Mouse (Mus musculus) lung, postnatal 0 days (tissue): Measurements from ENCODE around the gene Cbr2. TPM values are rescaled to one million over a fixed set of nuclear protein-coding genes. Genes with fewer than 3 reads are reported as not detected.
A peak's percentile ranks its signal among the peaks of the same experiment; 100 is the strongest.

Source experiments
- ATAC-seq: fragments of 200-750 bp; cut with Nextera tagmentation; 2 replicates; pipeline ENCODE4 v1.8.0; 2017; ENCODE audit warnings: moderate library complexity
- DNase-seq: peaks from one replicate; pipeline ENCODE4 v3.0.0-alpha.2; 2016; ENCODE audit warnings: low spot score
- H3K27ac ChIP-seq: fragments of 300-500 bp; sonication (generic); 2 replicates; pipeline ENCODE4 v1.5.1; 2014; ENCODE audit warnings: antibody characterized with exemption, mild to moderate bottlenecking, low read length, mixed read lengths
- H3K27me3 ChIP-seq: fragments of 300-500 bp; sonication (generic); replicated peaks from 2 replicates; pipeline ENCODE4 v1.6.1; 2014; ENCODE audit warnings: low read length, mixed read lengths; ENCODE audit not compliant: insufficient read depth
- H3K36me3 ChIP-seq: fragments of 300-500 bp; sonication (generic); 2 replicates; pipeline ENCODE4 v1.6.1; 2014; ENCODE audit warnings: low read length, mixed read lengths; ENCODE audit not compliant: insufficient read depth
- H3K4me1 ChIP-seq: fragments of 300-500 bp; sonication (generic); 2 replicates; pipeline ENCODE4 v1.6.1; 2014; ENCODE audit warnings: antibody characterized with exemption, low read depth, low read length, mixed read lengths; ENCODE audit not compliant: insufficient read depth
- H3K4me2 ChIP-seq: fragments of 300-500 bp; sonication (generic); replicated peaks from 2 replicates; pipeline ENCODE4 v1.6.1; 2014; ENCODE audit warnings: low read depth, mild to moderate bottlenecking, low read length, moderate library complexity, mixed read lengths
- H3K4me3 ChIP-seq: fragments of 300-500 bp; sonication (generic); 2 replicates; pipeline ENCODE4 v1.5.1; 2014; ENCODE audit warnings: low read depth, low read length
- H3K9ac ChIP-seq: fragments of 300-500 bp; sonication (generic); replicated peaks from 2 replicates; pipeline ENCODE4 v1.6.1; 2014; ENCODE audit warnings: low read depth, mild to moderate bottlenecking
- H3K9me3 ChIP-seq: fragments of 300-500 bp; sonication (generic); 2 replicates; pipeline ENCODE4 v1.6.1; 2016; ENCODE audit warnings: low read length, mixed read lengths
- CTCF ChIP-seq: IDR thresholded peaks from 2 replicates; pipeline ENCODE4 v1.5.1; 2016; ENCODE audit warnings: antibody characterized with exemption, mild to moderate bottlenecking
- EP300 ChIP-seq: IDR thresholded peaks from 2 replicates; pipeline ENCODE4 v1.6.1; 2016; ENCODE audit warnings: antibody characterized with exemption, mild to moderate bottlenecking, control low read depth
- WGBS: fragments of 180-500 bp; shearing (Covaris S2); extraction: QIAGEN DNeasy Blood & Tissue Kit; methylation state at CpG from one replicate; pipeline ENCODE4 v1.1.7; 2014; 5-methylcytosine and 5-hydroxymethylcytosine counted together
- polyA plus RNA-seq: library from polyadenylated mRNA; unstranded; fragments of >200 nt; fragmentation: Nextera tagmentation; extraction: Ambion mirVana; gene quantifications from 2 replicates; pipeline ENCODE4 v1.2.1, GENCODE M21; 2015

Cbr2 gene
- polyA plus RNA-seq, 1 experiment from 2014 or later, result 4,528 TPM

- Histone ChIP-seq H3K4me3 (no peak overlapping the region), H3K9ac (no peak overlapping the region), H3K36me3 (peaks cover 23% of the 10 kb centered on the region; the same call in 1 of the 2 replicates), H3K4me1 (peaks cover 10% of the 10 kb centered on the region), H3K4me2 (no peak overlapping the region), H3K27ac (peak overlapping the region; percentile 91), H3K27me3 (no peaks in the 10 kb centered on the region), H3K9me3 (no peaks in the 10 kb centered on the region)
- 51% methylated on average over 20 of the region's 20 CpGs for WGBS
- TF ChIP-seq EP300 (no peak), CTCF (no peak)
- ATAC-seq, result peak; percentile 72
- DNase-seq, result peak; percentile 82
Observed at GRCm38 (mm10) chr11:120686650-120687272, 45.2 kb downstream of the Cbr2 start.

DNA sequence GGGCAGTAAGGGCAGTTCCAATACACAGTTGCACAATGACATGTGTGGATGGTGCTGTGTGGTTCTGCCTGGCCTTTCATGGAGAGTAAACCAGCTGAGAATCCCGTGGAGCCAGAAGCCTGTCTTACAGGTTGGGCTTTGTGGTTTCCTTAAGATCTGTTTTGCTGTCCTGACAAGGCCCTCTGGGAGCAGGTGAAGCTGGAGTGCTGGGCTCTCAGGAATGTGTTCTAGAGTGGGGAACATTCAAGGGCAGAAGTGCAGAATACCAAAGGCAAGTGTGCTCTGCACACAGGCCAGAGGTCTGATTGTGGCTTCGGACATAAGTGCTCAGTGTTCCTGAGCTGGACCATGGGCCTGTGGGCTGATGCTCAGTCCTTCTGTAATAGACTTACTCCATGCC is 47.3 kb downstream of the Cbr2 start:
- Histone ChIP-seq H3K27me3 (no peaks in the 10 kb centered on the region), H3K4me3 (no peak overlapping the region), H3K4me1 (peaks cover 10% of the 10 kb centered on the region), H3K9ac (no peak overlapping the region), H3K36me3 (peaks cover 24% of the 10 kb centered on the region; the same call in 1 of the 2 replicates), H3K27ac (peak overlapping the region; percentile 78), H3K4me2 (no peak overlapping the region), H3K9me3 (no peaks in the 10 kb centered on the region)
- WGBS, result 47% methylated on average over 2 of the region's 2 CpGs
- DNase-seq (peak; percentile 85), ATAC-seq (peak; percentile 91)
- no peak for TF ChIP-seq CTCF
- peak; percentile 77 for TF ChIP-seq EP300

GRCm38 (mm10) chr11:120684086-120684485 is 47.8 kb downstream of the Cbr2 start:
- DNase-seq, result no peak
- 80% methylated on average over 2 of the region's 2 CpGs for WGBS
- Histone ChIP-seq H3K4me2 (no peak overlapping the region), H3K27ac (peak overlapping the region; percentile 78), H3K4me3 (no peak overlapping the region), H3K4me1 (peaks cover 10% of the 10 kb centered on the region), H3K9me3 (no peaks in the 10 kb centered on the region), H3K9ac (no peak overlapping the region), H3K36me3 (peaks cover 23% of the 10 kb centered on the region; the same call in 1 of the 2 replicates), H3K27me3 (no peaks in the 10 kb centered on the region)
- TF ChIP-seq CTCF (peak; percentile 14; the same call in 1 of the 2 replicates), EP300 (no peak)
- no peak for ATAC-seq

GRCm38 (mm10) chr11:120683536-120683935 is 48.4 kb downstream of the Cbr2 start:
- H3K4me1 ChIP-seq, result peaks cover 10% of the 10 kb centered on the region
- H3K36me3 ChIP-seq, result peaks cover 21% of the 10 kb centered on the region; the same call in 1 of the 2 replicates
- no peak overlapping the region for H3K4me2 ChIP-seq
- TF ChIP-seq CTCF, result no peak
- no peak for TF ChIP-seq EP300
- H3K27me3 ChIP-seq, result no peaks in the 10 kb centered on the region
- no peak overlapping the region for H3K4me3 ChIP-seq
- peak overlapping the region; percentile 78; the same call in 1 of the 2 replicates for H3K27ac ChIP-seq
- no peak for DNase-seq
- ATAC-seq, result no peak
- H3K9me3 ChIP-seq, result no peaks in the 10 kb centered on the region
- 93% methylated on average over 3 of the region's 3 CpGs for WGBS
- no peak overlapping the region for H3K9ac ChIP-seq

GRCm38 (mm10) chr11:120682683-120683082 is 49.2 kb downstream of the Cbr2 start:
- no peak for DNase-seq
- Histone ChIP-seq H3K9me3 (no peaks in the 10 kb centered on the region), H3K9ac (no peak overlapping the region), H3K4me2 (no peak overlapping the region), H3K36me3 (peaks cover 17% of the 10 kb centered on the region; the same call in 1 of the 2 replicates), H3K4me3 (no peak overlapping the region), H3K27ac (no peak overlapping the region), H3K27me3 (no peaks in the 10 kb centered on the region), H3K4me1 (peaks cover 10% of the 10 kb centered on the region)
- TF ChIP-seq EP300 (no peak), CTCF (no peak)
- ATAC-seq, result no peak
- 83% methylated on average over 5 of the region's 5 CpGs for WGBS

DNA sequence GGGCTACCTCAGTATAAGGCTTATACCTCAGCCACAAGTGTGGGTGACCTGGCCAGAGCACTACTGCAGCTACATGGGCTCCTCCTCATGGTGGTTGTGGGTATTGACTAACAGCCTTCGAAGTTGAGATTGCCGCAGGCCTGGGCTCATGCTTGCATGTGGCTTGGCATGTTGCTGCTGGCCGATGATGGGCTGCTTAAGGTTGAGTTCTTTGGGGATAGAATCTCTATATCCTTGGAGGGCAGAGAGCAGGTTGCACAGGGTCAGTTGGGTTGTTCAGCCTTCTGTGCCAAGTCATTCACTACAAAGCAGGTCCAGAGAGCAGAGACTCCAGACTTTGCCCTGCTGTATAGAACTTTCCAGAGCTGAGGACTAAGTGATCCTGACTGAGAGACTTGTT is 52.0 kb downstream of the Cbr2 start:
- ATAC-seq (0 out of 2 replicates have a peak, but pooled peaks have one; percentile 13), DNase-seq (peak; percentile 52)
- no peak overlapping the region for H3K9ac ChIP-seq
- H3K4me1 ChIP-seq, result no peaks in the 10 kb centered on the region; the same call in 1 of the 2 replicates
- H3K4me2 ChIP-seq, result no peak overlapping the region
- WGBS, result 68% methylated on average over 3 of the region's 3 CpGs
- peaks cover 9% of the 10 kb centered on the region; the same call in 1 of the 2 replicates for H3K36me3 ChIP-seq
- no peak for TF ChIP-seq EP300
- TF ChIP-seq CTCF, result peak; percentile 73
- H3K27me3 ChIP-seq, result no peaks in the 10 kb centered on the region
- H3K9me3 ChIP-seq, result no peaks in the 10 kb centered on the region
- H3K4me3 ChIP-seq, result no peak overlapping the region
- no peak overlapping the region for H3K27ac ChIP-seq

Other genes with a start within 250 kb of the Cbr2 start
- 60.6 and 67.7 TPM in 2 replicates for gene Mrpl12, start 247.5 kb downstream of the Cbr2 start, polyA plus RNA-seq
- gene Slc25a10, start 240.3 kb downstream of the Cbr2 start, polyA plus RNA-seq, result 75.4 and 83.4 TPM in 2 replicates
- 0.61 and 0.76 TPM in 2 replicates for gene Gcgr, start 201.4 kb downstream of the Cbr2 start, polyA plus RNA-seq
- 209 and 215 TPM in 2 replicates for gene Mcrip1, start 182.4 kb downstream of the Cbr2 start, polyA plus RNA-seq
- gene Ppp1r27, start 181.0 kb downstream of the Cbr2 start, polyA plus RNA-seq, result not detected in 2 replicates
- 551 and 555 TPM in 2 replicates for gene P4hb, start 158.9 kb downstream of the Cbr2 start, polyA plus RNA-seq
- 512 TPM in 2 replicates for gene Arhgdia, start 150.5 kb downstream of the Cbr2 start, polyA plus RNA-seq
- 149 and 150 TPM in 2 replicates for gene Alyref, start 133.7 kb downstream of the Cbr2 start, polyA plus RNA-seq
- 138 and 151 TPM in 2 replicates for gene Anapc11, start 133.7 kb downstream of the Cbr2 start, polyA plus RNA-seq
- 2.5 and 2.9 TPM in 2 replicates for gene Npb, start 123.6 kb downstream of the Cbr2 start, polyA plus RNA-seq
- gene Pcyt2, start 114.2 kb downstream of the Cbr2 start, polyA plus RNA-seq, result 93.9 and 102 TPM in 2 replicates
- 45.3 and 46.0 TPM in 2 replicates for gene Sirt7, start 106.9 kb downstream of the Cbr2 start, polyA plus RNA-seq
- gene Mafg, start 98.5 kb downstream of the Cbr2 start, polyA plus RNA-seq, result 25.9 and 28.3 TPM in 2 replicates
- gene Pycr1, start 88.3 kb downstream of the Cbr2 start, polyA plus RNA-seq, result 6.9 and 7.1 TPM in 2 replicates
- 0.46 TPM in 1 of 2 replicates, not detected in the other for gene Myadml2, start 84.0 kb downstream of the Cbr2 start, polyA plus RNA-seq
- gene Notum, start 70.9 kb downstream of the Cbr2 start, polyA plus RNA-seq, result 8.5 and 10.2 TPM in 2 replicates
- 114 and 129 TPM in 2 replicates for gene Aspscr1, start 59.1 kb downstream of the Cbr2 start, polyA plus RNA-seq
- 102 and 112 TPM in 2 replicates for gene Cenpx, start 18.4 kb downstream of the Cbr2 start, polyA plus RNA-seq
- gene Lrrc45, start 18.2 kb downstream of the Cbr2 start, polyA plus RNA-seq, result 37.3 and 41.4 TPM in 2 replicates
- gene Rac3, start 10.6 kb downstream of the Cbr2 start, polyA plus RNA-seq, result 56.0 and 61.9 TPM in 2 replicates
- gene Dcxr, start 4.8 kb downstream of the Cbr2 start, polyA plus RNA-seq, result 344 and 430 TPM in 2 replicates
- 2.0 and 3.7 TPM in 2 replicates for gene Hmga1b, start 30.7 kb upstream of the Cbr2 start, polyA plus RNA-seq
- 22.5 and 26.4 TPM in 2 replicates for gene Rfng, start 52.1 kb upstream of the Cbr2 start, polyA plus RNA-seq
- 121 and 131 TPM in 2 replicates for gene Gps1, start 52.2 kb upstream of the Cbr2 start, polyA plus RNA-seq
- gene Dus1l, start 64.3 kb upstream of the Cbr2 start, polyA plus RNA-seq, result 40.5 and 43.1 TPM in 2 replicates
- gene Fasn, start 92.4 kb upstream of the Cbr2 start, polyA plus RNA-seq, result 54.7 and 63.8 TPM in 2 replicates
- 3.4 and 3.7 TPM in 2 replicates for gene Ccdc57, start 200.8 kb upstream of the Cbr2 start, polyA plus RNA-seq
- 10.0 and 10.4 TPM in 2 replicates for gene Slc16a3, start 216.4 kb upstream of the Cbr2 start, polyA plus RNA-seq